Mouse (Mus musculus) liver, embryonic 15.5 days (tissue): ENCODE results near the gene Tanc2. TPM values are rescaled to one million over a fixed set of nuclear protein-coding genes. Genes with fewer than 3 reads are reported as not detected.

ENCODE experiments used
- ATAC-seq: fragments of 200-750 bp; cut with Nextera tagmentation; 2 replicates; pipeline ENCODE4 v1.8.0; 2017; ENCODE audit warnings: moderate number of reproducible peaks, mild to moderate bottlenecking, moderate library complexity; ENCODE audit not compliant: insufficient read depth
- H3K27ac ChIP-seq: fragments of 300-500 bp; sonication (generic); replicated peaks from 2 replicates; pipeline ENCODE4 v1.5.1; 2015; ENCODE audit warnings: mild to moderate bottlenecking, inconsistent platforms
- H3K27me3 ChIP-seq: fragments of 300-500 bp; sonication (generic); 2 replicates; pipeline ENCODE4 v1.6.1; 2015; ENCODE audit warnings: mild to moderate bottlenecking, inconsistent platforms
- H3K36me3 ChIP-seq: fragments of 300-500 bp; sonication (generic); replicated peaks from 2 replicates; pipeline ENCODE4 v1.6.1; 2015; ENCODE audit warnings: moderate library complexity, mild to moderate bottlenecking, inconsistent platforms
- H3K4me1 ChIP-seq: fragments of 300-500 bp; sonication (generic); replicated peaks from 2 replicates; pipeline ENCODE4 v1.6.1; 2015; ENCODE audit warnings: inconsistent platforms
- H3K4me2 ChIP-seq: fragments of 300-500 bp; sonication (generic); 2 replicates; pipeline ENCODE4 v1.6.1; 2015; ENCODE audit warnings: moderate library complexity, mild to moderate bottlenecking, inconsistent platforms
- H3K4me3 ChIP-seq: fragments of 300-500 bp; sonication (generic); replicated peaks from 2 replicates; pipeline ENCODE4 v1.5.1; 2015; ENCODE audit warnings: mild to moderate bottlenecking, inconsistent platforms
- H3K9ac ChIP-seq: fragments of 300-500 bp; sonication (generic); 2 replicates; pipeline ENCODE4 v1.6.1; 2015; ENCODE audit warnings: moderate library complexity, mild to moderate bottlenecking, inconsistent platforms
- H3K9me3 ChIP-seq: fragments of 300-500 bp; sonication (generic); replicated peaks from 2 replicates; pipeline ENCODE4 v1.6.1; 2016; ENCODE audit warnings: inconsistent platforms
- WGBS: fragments of 180-500 bp; shearing (Covaris S2); methylation state at CpG from one replicate; pipeline ENCODE4 v1.1.7; 2015; ENCODE audit warnings: mixed read lengths; ENCODE audit not compliant: insufficient replicate concordance; 5-methylcytosine and 5-hydroxymethylcytosine counted together
- polyA plus RNA-seq: library from polyadenylated mRNA; unstranded; fragments of >200 nt; fragmentation: Nextera tagmentation; extraction: Ambion mirVana; gene quantifications from 2 replicates; pipeline ENCODE4 v1.2.1, GENCODE M21; 2015

The Tanc2 gene
- polyA plus RNA-seq, 1 experiment from 2014 or later, result 1.2 TPM

DNA sequence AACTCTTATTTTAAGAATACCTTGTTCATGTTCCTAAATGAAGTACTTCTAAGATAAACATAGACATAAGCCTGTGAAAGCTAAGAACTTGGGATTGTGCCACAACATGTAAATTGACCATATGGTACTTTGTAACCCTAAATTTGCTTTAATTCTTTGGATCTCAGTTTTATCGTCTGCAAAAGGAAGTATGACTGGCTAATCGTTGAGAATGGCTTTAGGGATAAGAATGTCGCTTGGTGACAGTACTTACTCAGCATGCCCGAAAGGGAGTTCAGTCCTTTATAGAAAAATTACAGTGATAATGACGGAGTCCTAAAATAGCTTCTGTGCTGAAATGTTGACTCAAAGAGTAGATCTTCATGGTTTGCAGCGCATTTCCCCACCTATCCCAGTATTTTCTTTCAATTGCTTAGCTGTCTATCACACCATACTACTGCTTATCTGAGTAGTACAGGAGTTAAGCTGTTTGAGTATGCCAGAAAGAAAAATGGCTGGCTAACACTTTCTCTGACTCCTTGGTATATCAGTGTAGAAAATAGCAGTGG lies 246.6 kb downstream of the Tanc2 start:
- peak overlapping the region; percentile 18; the same call in 1 of the 2 replicates for H3K4me2 ChIP-seq
- no peaks in the 10 kb centered on the region for H3K36me3 ChIP-seq
- WGBS, result 24% methylated on average over 6 of the region's 6 CpGs

DNA sequence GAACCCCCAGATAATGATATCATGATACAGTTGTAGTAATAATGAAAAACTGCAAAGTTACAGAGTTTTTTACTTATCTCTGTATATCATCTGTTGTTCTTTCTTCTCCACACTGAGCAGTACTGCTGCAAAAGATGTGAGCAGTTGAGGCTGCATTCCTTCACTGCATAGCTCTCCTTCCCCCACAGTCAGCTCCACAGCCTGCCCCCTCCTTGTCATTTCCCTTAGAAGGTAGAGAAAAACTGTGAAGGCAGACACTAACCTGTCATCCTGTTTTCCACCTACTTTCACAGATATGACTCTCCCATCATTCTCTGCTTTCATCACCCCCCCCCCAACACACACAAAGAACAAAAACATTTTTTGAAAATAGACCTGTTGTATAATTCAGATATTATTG lies 248.2 kb downstream of the Tanc2 start:
- ATAC-seq, result no peak
- Histone ChIP-seq H3K4me3 (no peak overlapping the region), H3K36me3 (no peaks in the 10 kb centered on the region), H3K27me3 (no peaks in the 10 kb centered on the region), H3K4me2 (no peak overlapping the region), H3K9me3 (no peaks in the 10 kb centered on the region), H3K27ac (no peak overlapping the region), H3K4me1 (peaks cover 22% of the 10 kb centered on the region), H3K9ac (no peak overlapping the region)

More for the DNA sequence above, 246.6 kb downstream of the Tanc2 start:
- peak; percentile 87 for ATAC-seq
- H3K27ac ChIP-seq, result peak overlapping the region; percentile 39
- no peaks in the 10 kb centered on the region for H3K9me3 ChIP-seq
- H3K4me3 ChIP-seq, result no peak overlapping the region
- H3K9ac ChIP-seq, result no peak overlapping the region
- H3K4me1 ChIP-seq, result peaks cover 22% of the 10 kb centered on the region
- no peaks in the 10 kb centered on the region for H3K27me3 ChIP-seq

DNA sequence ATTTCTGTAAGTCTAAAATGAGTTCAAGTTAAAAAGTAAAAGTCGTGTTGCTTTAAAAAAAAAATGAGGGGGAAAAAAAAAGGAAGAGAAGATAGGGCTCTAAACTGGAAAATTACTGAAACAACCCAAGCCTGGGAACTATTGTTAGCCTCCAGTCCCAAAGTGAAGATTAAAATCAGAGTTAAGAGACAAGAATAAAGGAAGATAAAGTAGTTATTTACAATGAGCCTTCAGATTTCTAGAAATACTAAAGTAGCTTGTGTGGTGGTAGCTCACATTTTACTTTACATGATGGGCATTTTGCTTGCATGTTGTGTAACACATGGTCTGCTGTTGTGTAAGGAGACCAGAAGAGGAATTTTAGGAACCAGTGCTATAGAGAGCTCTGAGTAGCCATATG lies 256.1 kb downstream of the Tanc2 start:
- Histone ChIP-seq H3K27me3 (no peaks in the 10 kb centered on the region), H3K27ac (no peak overlapping the region), H3K4me1 (no peaks in the 10 kb centered on the region), H3K4me2 (no peak overlapping the region), H3K4me3 (no peak overlapping the region), H3K9me3 (no peaks in the 10 kb centered on the region), H3K9ac (no peak overlapping the region), H3K36me3 (no peaks in the 10 kb centered on the region)
- no peak for ATAC-seq
- WGBS, result 62% methylated on average over 1 of the region's 1 CpGs

DNA sequence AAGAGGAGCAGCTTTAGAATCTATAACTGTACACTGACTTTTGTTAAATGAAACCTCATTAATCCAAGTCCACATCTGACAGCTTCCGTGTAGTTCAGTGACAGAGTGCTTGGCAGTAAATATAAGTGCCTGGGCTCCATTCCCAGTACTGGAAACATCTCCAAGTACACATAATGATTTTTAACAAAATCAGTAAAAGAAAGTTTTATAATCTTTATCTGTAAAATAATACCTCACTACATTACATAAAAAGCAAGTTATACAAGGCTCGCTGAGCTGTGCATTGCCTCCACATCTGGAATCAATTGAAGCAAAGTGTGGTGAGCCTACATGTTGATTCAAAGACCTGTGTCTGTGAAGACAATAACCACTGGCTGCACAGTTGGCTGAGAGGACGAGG lies 265.7 kb downstream of the Tanc2 start:
- no peaks in the 10 kb centered on the region for H3K27me3 ChIP-seq

DNA sequence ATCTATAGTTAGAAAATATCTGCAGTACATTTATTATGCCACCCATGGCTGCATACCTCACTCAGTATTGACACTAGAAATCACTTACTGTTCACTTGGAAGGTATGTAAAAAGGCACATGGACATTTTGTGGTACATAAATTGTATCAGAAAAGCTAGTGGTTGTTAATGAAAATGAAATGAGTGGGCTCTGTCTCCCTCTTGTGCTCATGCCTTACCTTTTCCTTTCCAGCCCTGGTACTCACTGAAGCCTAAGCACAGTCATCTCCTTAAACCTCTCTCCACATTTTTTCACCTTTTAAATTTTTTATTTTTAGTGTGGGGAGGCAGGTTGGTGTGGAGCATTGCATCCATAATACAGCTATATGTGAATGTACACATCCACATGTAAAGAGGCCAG lies 268.3 kb downstream of the Tanc2 start:
- Histone ChIP-seq H3K9me3 (no peaks in the 10 kb centered on the region), H3K27me3 (no peaks in the 10 kb centered on the region), H3K27ac (no peak overlapping the region), H3K9ac (no peak overlapping the region), H3K36me3 (no peaks in the 10 kb centered on the region), H3K4me3 (no peak overlapping the region), H3K4me1 (no peaks in the 10 kb centered on the region), H3K4me2 (no peak overlapping the region)
- ATAC-seq, result no peak

More for the DNA sequence above, 265.7 kb downstream of the Tanc2 start:
- Histone ChIP-seq H3K9ac (no peak overlapping the region), H3K9me3 (no peaks in the 10 kb centered on the region), H3K4me2 (no peak overlapping the region), H3K36me3 (no peaks in the 10 kb centered on the region), H3K4me1 (no peaks in the 10 kb centered on the region), H3K4me3 (no peak overlapping the region), H3K27ac (no peak overlapping the region)
- WGBS, result 60% methylated on average over 3 of the region's 3 CpGs
- ATAC-seq, result no peak

DNA sequence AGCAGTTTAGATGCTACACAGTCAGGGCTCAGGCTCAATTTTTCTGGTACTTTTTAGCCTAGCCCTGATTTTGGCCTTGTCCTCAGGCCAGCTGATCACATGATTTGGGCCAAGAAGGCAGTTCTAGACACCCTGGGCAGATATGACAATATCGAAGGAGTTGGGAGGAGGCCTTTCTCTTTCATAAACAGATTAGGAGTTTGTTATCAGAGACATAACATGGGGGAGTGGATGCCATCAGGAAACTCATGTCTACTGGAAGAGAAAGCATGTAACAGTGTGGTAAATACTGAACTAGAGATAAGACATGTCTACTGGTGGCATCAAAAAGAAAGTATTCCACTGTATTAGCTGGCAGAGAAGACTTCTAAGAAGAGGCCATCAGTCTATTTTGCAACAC lies 295.8 kb downstream of the Tanc2 start:
- Histone ChIP-seq H3K9ac (no peak overlapping the region), H3K36me3 (no peaks in the 10 kb centered on the region), H3K4me3 (no peak overlapping the region), H3K4me1 (no peaks in the 10 kb centered on the region), H3K27ac (no peak overlapping the region), H3K9me3 (no peaks in the 10 kb centered on the region), H3K27me3 (no peaks in the 10 kb centered on the region), H3K4me2 (no peak overlapping the region)
- WGBS, result 24% methylated on average over 1 of the region's 1 CpGs
- ATAC-seq, result 0 out of 2 replicates have a peak, but pooled peaks have one; percentile 25

DNA sequence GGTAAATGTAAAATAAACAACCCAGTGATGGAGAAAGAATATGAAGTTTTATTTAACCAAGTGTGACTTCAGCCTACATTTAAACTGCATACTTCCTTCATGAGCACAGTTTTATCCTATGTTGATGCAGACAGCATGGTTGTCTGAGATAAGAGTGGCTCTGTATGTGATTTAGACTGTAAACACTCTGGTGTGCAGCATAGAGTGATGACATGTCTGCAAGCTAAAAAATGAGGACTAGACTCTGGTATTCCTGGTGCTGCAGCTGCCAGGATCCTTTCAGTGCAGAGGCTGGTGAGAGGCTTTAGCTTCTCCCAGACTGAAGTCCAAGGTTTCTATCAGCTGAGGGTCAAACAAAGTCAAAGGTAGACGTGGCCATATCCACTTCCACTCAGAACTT lies 297.5 kb downstream of the Tanc2 start:
- Histone ChIP-seq H3K4me2 (no peak overlapping the region), H3K4me1 (no peaks in the 10 kb centered on the region), H3K9me3 (no peaks in the 10 kb centered on the region), H3K36me3 (no peaks in the 10 kb centered on the region), H3K27ac (no peak overlapping the region), H3K4me3 (no peak overlapping the region), H3K9ac (no peak overlapping the region), H3K27me3 (no peaks in the 10 kb centered on the region)
- WGBS, result 51% methylated on average over 1 of the region's 1 CpGs
- no peak for ATAC-seq

DNA sequence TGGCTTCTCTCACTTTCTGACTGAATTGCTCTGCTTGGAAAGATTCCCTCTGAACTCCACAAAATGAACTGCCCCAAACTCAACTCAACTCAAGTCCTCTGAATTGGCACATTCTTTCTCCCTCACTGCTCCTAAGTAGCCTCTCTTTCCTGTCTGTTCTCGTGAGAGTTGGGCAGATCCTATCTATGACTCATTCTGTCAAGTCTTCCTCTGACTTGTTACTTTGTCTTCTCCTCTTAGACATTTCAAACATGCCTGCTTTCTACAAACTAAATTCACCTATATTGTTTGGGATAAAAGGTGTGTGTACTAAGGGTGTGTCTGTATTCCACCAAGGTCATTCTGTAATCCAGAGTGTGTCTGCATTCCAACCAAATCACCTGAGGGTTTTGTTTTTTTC lies 309.4 kb downstream of the Tanc2 start:
- Histone ChIP-seq H3K4me3 (no peak overlapping the region), H3K4me1 (no peaks in the 10 kb centered on the region), H3K36me3 (no peaks in the 10 kb centered on the region), H3K9ac (no peak overlapping the region), H3K27ac (no peak overlapping the region), H3K9me3 (no peaks in the 10 kb centered on the region), H3K27me3 (no peaks in the 10 kb centered on the region), H3K4me2 (no peak overlapping the region)
- ATAC-seq, result no peak
- 17% methylated on average over 1 of the region's 1 CpGs for WGBS

DNA sequence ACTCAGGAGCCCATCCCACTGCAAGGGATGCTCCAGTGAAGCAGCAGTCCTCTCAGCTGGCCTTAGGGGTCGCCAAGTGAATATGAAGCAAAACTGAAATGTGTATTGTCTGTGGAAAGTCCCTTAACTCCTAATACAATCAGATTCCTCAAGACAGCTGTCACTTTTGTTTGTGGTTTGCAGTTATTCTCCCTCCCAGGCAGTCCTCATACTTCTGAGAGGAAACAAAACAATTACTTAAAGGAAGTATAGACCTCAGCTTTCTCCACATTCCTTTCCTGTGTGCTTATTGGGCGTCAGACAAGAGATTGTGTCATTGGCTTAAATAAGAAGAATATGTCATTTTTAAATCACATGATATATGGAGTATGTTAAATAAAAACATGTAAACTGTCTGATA lies 311.7 kb downstream of the Tanc2 start:
- ATAC-seq, result no peak
- 18% methylated on average over 2 of the region's 2 CpGs for WGBS

DNA sequence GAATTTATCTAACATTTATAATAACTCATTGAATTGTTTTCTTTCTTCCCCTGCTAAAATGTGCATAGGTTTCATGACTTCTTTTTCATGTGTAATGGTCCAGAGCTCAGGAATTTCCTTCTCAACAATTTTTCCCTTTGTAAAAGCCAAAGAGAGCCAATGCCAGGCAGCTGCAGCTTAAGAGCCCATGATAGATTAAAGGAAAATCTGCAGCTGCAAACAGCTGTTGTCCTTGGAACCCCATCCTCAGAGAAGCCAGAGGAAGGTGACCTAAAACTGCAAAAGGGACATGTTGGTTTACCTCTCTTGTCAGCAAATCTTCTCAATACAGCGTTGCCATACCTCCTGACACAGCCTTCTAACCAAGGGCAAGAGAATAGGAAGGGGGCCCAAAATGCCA lies 313.2 kb downstream of the Tanc2 start:
- Histone ChIP-seq H3K36me3 (no peaks in the 10 kb centered on the region), H3K27ac (no peak overlapping the region), H3K4me2 (no peak overlapping the region), H3K27me3 (no peaks in the 10 kb centered on the region), H3K9ac (no peak overlapping the region), H3K4me1 (no peaks in the 10 kb centered on the region), H3K9me3 (no peaks in the 10 kb centered on the region), H3K4me3 (no peak overlapping the region)
- WGBS, result 60% methylated on average over 1 of the region's 1 CpGs
- no peak for ATAC-seq

More for the DNA sequence above, 311.7 kb downstream of the Tanc2 start:
- H3K4me2 ChIP-seq, result no peak overlapping the region
- no peak overlapping the region for H3K9ac ChIP-seq
- no peak overlapping the region for H3K27ac ChIP-seq
- no peak overlapping the region for H3K4me3 ChIP-seq
- no peaks in the 10 kb centered on the region for H3K4me1 ChIP-seq
- H3K27me3 ChIP-seq, result no peaks in the 10 kb centered on the region
- no peaks in the 10 kb centered on the region for H3K9me3 ChIP-seq
- no peaks in the 10 kb centered on the region for H3K36me3 ChIP-seq

DNA sequence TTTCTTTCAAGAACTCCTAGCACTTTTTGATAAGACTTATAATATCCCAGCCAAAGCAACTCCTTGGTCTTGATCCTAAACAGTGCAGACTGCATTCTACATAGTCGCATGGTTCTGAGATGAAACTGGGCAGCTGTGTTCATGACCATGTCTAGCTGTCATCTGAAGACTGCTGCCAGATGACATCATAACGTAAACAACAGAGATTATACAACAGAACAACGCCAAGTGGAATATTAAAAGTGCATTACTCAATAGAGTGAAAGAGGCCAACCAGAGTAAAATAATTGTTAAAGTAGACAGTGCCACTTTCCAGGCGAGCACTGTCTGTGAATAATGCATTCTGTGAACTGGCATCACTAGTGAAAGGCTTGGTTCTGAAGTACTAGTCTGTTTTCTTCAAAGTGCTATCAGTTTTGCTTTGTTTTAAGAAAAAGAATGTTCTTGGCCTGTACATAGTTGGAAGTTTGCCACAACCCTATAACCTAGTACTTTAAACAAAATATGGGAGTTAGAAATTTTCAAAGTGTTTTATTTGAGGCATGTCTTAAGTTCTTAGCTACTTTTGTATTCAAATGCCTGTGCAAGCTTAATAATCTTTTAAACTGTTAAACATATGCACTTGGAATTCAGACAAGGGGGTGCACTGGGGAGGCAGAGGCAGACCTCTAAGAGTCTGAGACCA lies 315.9 kb downstream of the Tanc2 start:
- H3K27me3 ChIP-seq, result no peaks in the 10 kb centered on the region
- no peak overlapping the region for H3K9ac ChIP-seq
- H3K4me3 ChIP-seq, result no peak overlapping the region
- no peaks in the 10 kb centered on the region for H3K4me1 ChIP-seq
- WGBS, result 56% methylated on average over 4 of the region's 4 CpGs
- no peak for ATAC-seq
- no peaks in the 10 kb centered on the region for H3K36me3 ChIP-seq
- H3K9me3 ChIP-seq, result no peaks in the 10 kb centered on the region
- H3K4me2 ChIP-seq, result no peak overlapping the region
- no peak overlapping the region for H3K27ac ChIP-seq

DNA sequence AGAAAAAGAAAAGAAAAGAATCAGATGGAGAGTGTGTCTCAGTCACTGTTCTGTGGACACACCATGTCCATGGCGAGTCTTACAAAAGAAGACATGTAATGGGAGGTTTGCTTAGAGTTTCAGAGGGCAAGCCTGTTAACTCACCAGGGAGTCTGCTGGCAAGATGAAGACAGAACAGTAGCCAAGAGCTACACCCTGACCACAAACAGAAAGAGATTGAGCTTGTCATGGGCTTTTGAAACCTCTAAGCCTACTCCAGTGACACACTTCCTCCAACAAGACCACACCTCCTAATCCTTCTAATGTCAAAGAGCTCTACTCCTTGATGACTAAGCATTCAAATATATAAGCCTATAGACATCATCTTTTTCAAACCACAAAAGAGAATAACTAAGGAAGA lies 317.6 kb downstream of the Tanc2 start:
- ATAC-seq, result no peak
- Histone ChIP-seq H3K27me3 (no peaks in the 10 kb centered on the region), H3K4me2 (no peak overlapping the region), H3K36me3 (no peaks in the 10 kb centered on the region), H3K9me3 (no peaks in the 10 kb centered on the region), H3K4me1 (no peaks in the 10 kb centered on the region), H3K9ac (no peak overlapping the region), H3K4me3 (no peak overlapping the region), H3K27ac (no peak overlapping the region)
- 69% methylated on average over 1 of the region's 1 CpGs for WGBS
